Mouse (Mus musculus) embryonic facial prominence, embryonic 14.5 days (tissue): ENCODE results near the gene Ext2. TPM values are rescaled to one million over a fixed set of nuclear protein-coding genes. Genes with fewer than 3 reads are reported as not detected.
A peak's percentile ranks its signal among the peaks of the same experiment; 100 is the strongest.

Experiments used
- ATAC-seq: fragments of 200-750 bp; cut with Nextera tagmentation; 2 replicates; pipeline ENCODE4 v1.8.0; 2017; ENCODE audit warnings: low read depth, moderate number of reproducible peaks, moderate TSS enrichment
- DNase-seq: peaks from one replicate; pipeline ENCODE4 v3.0.0-alpha.2; 2015; ENCODE audit warnings: low spot score
- H3K27ac ChIP-seq: fragments of 300-500 bp; sonication (generic); replicated peaks from 2 replicates; pipeline ENCODE4 v1.5.1; 2014; ENCODE audit warnings: low read depth, mild to moderate bottlenecking, low read length, moderate library complexity
- H3K27me3 ChIP-seq: fragments of 300-500 bp; sonication (generic); replicated peaks from 2 replicates; pipeline ENCODE4 v1.6.1; 2014; ENCODE audit warnings: low read length; ENCODE audit not compliant: control insufficient read depth, insufficient read depth
- H3K36me3 ChIP-seq: fragments of 300-500 bp; sonication (generic); 2 replicates; pipeline ENCODE4 v1.6.1; 2014; ENCODE audit warnings: low read length, mixed read lengths; ENCODE audit not compliant: control insufficient read depth, insufficient read depth
- H3K4me1 ChIP-seq: fragments of 300-500 bp; sonication (generic); 2 replicates; pipeline ENCODE4 v1.6.1; 2014; ENCODE audit warnings: antibody characterized with exemption, low read length; ENCODE audit not compliant: control insufficient read depth, insufficient read depth
- H3K4me2 ChIP-seq: fragments of 300-500 bp; sonication (generic); 2 replicates; pipeline ENCODE4 v1.6.1; 2014; ENCODE audit warnings: low read depth, mild to moderate bottlenecking, low read length, moderate library complexity, mixed read lengths
- H3K4me3 ChIP-seq: fragments of 300-500 bp; sonication (generic); 2 replicates; pipeline ENCODE4 v1.5.1; 2014; ENCODE audit warnings: low read depth, mild to moderate bottlenecking, low read length
- H3K9ac ChIP-seq: fragments of 300-500 bp; sonication (generic); 2 replicates; pipeline ENCODE4 v1.6.1; 2014; ENCODE audit warnings: low read depth, mild to moderate bottlenecking, low read length, moderate library complexity, mixed read lengths
- H3K9me3 ChIP-seq: fragments of 300-500 bp; sonication (generic); 2 replicates; pipeline ENCODE4 v1.6.1; 2016; ENCODE audit warnings: low read length; ENCODE audit not compliant: control insufficient read depth
- WGBS: fragments of 180-500 bp; shearing (Covaris S2); extraction: QIAGEN DNeasy Blood & Tissue Kit; methylation state at CpG from one replicate; pipeline ENCODE4 v1.1.7; 2014; 5-methylcytosine and 5-hydroxymethylcytosine counted together
- polyA plus RNA-seq: library from polyadenylated mRNA; unstranded; fragments of >200 nt; fragmentation: Nextera tagmentation; extraction: Ambion mirVana; gene quantifications from 2 replicates; pipeline ENCODE4 v1.2.1, GENCODE M21; 2014

The Ext2 gene
- polyA plus RNA-seq, 1 experiment from 2014 or later: 115 TPM

DNA sequence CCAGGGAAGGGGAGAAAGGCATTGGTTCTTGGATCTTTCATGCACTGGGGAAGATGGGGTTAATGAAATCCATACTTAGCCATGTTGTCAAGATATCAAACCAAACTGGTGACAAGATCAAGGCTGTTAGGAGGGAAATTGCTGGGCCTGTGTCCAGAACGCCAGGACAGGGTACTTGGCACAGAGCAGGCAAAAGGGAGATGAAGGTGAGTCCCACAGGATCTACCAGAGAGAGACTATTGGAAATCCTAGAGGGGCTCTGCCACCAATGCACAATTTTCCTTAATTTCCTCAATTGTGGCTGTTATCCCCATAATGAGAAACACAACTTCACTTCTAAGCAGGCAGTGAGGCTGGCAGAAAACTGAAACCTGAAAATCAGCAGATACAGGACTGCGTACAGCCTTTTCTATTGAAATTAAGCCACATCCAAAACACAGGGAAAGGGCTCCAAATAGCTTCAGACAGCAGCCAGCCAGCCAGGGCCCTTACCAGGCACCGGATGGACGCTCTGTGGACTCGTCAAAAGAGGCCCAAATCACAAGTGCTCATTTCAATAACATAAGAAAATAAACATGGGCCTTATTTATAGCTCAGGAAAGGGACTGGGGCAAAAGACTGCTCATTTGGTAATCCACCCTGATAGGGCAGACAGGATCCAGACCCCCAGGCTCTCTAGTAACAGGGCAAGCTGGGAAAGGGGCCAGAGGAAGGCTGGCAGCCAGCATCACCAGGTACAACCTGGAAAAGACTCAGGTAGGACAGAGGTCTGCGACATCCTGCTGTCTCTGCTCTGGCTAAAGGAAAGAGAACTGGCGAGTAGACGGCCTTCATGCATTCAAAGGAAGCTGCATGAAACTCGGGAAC, 132.1 kb downstream of the Ext2 start:
- Histone ChIP-seq H3K27me3 (no peaks in the 10 kb centered on the region), H3K9ac (no peak overlapping the region), H3K9me3 (no peaks in the 10 kb centered on the region), H3K36me3 (no peaks in the 10 kb centered on the region), H3K27ac (peak overlapping the region; percentile 59), H3K4me1 (peaks cover 27% of the 10 kb centered on the region), H3K4me3 (no peak overlapping the region), H3K4me2 (no peak overlapping the region)
- DNase-seq (peak; percentile 71), ATAC-seq (peak; percentile 66)
- 44% methylated on average over 9 of the region's 9 CpGs for WGBS

DNA sequence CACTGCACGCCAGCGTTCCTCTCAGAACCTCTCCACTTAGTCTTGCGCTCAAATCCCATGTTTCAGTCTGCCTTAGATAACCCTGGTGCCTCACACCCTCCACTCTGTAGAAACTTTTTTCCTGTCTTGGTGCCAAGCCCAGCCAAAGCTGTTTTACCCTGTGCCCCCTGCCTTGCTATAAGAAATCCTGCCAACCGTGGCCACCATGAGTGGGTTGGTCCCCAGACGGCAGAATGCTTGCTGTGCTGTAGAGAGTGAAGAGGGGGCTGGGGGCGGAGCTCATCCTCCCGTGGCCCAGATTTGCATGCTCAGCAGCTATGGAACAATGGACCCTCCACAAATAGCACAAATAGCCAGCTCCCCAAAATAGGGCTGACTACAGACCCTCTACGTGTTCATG, 138.7 kb downstream of the Ext2 start:
- Histone ChIP-seq H3K4me2 (no peak overlapping the region), H3K27me3 (no peaks in the 10 kb centered on the region), H3K9me3 (no peaks in the 10 kb centered on the region), H3K36me3 (peaks cover 9% of the 10 kb centered on the region; the same call in 1 of the 2 replicates), H3K9ac (no peak overlapping the region), H3K27ac (no peak overlapping the region), H3K4me3 (no peak overlapping the region), H3K4me1 (peaks cover 5% of the 10 kb centered on the region; the same call in 1 of the 2 replicates)
- ATAC-seq (peak; percentile 34; the same call in 1 of the 2 replicates), DNase-seq (peak; percentile 69)
- WGBS: 63% methylated on average over 8 of the region's 8 CpGs

GRCm38 (mm10) chr2:93682601-93683202, 139.7 kb downstream of the Ext2 start:
- peaks cover 5% of the 10 kb centered on the region; the same call in 1 of the 2 replicates for H3K4me1 ChIP-seq
- no peak for ATAC-seq
- H3K27me3 ChIP-seq: no peaks in the 10 kb centered on the region
- H3K4me2 ChIP-seq: no peak overlapping the region
- no peak for DNase-seq
- H3K27ac ChIP-seq: no peak overlapping the region
- no peak overlapping the region for H3K9ac ChIP-seq
- WGBS: 80% methylated on average over 7 of the region's 7 CpGs
- no peaks in the 10 kb centered on the region for H3K9me3 ChIP-seq
- H3K36me3 ChIP-seq: peaks cover 17% of the 10 kb centered on the region
- H3K4me3 ChIP-seq: no peak overlapping the region

DNA sequence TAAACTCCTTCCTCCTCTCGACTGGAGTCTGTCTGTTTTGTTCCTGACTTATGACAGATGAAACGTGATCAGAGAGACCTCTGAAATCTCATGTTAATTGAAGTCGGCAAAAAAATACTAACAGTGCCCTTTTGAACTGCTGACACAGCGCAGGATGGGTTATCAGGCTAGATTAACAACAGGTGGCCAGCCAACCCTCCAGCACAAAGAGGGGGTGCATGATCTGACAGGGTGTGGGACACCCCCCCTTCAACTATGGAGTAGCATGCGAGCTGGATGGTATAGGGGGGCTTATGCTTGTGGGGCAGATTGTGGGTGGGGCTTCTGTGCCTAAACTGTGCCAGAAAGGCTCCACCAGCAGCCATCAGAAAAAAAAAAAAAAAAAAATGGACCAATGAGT, 141.0 kb downstream of the Ext2 start:
- H3K36me3 ChIP-seq: peaks cover 29% of the 10 kb centered on the region
- no peaks in the 10 kb centered on the region for H3K27me3 ChIP-seq
- no peak overlapping the region for H3K4me2 ChIP-seq
- H3K4me1 ChIP-seq: peaks cover 5% of the 10 kb centered on the region; the same call in 1 of the 2 replicates
- DNase-seq (no peak), ATAC-seq (no peak)
- no peaks in the 10 kb centered on the region for H3K9me3 ChIP-seq
- 21% methylated on average over 5 of the region's 5 CpGs for WGBS
- no peak overlapping the region for H3K9ac ChIP-seq
- no peak overlapping the region for H3K27ac ChIP-seq
- no peak overlapping the region for H3K4me3 ChIP-seq

- H3K36me3 ChIP-seq: peaks cover 46% of the 10 kb centered on the region
- 92% methylated on average over 14 of the region's 14 CpGs for WGBS
- ATAC-seq: no peak
- H3K4me2 ChIP-seq: no peak overlapping the region
- H3K27ac ChIP-seq: no peak overlapping the region
- no peaks in the 10 kb centered on the region for H3K9me3 ChIP-seq
- H3K4me1 ChIP-seq: peaks cover 10% of the 10 kb centered on the region
- no peak for DNase-seq
- no peak overlapping the region for H3K9ac ChIP-seq
- no peaks in the 10 kb centered on the region for H3K27me3 ChIP-seq
- no peak overlapping the region for H3K4me3 ChIP-seq
Observed at GRCm38 (mm10) chr2:93677231-93677630, 145.1 kb downstream of the Ext2 start.

DNA sequence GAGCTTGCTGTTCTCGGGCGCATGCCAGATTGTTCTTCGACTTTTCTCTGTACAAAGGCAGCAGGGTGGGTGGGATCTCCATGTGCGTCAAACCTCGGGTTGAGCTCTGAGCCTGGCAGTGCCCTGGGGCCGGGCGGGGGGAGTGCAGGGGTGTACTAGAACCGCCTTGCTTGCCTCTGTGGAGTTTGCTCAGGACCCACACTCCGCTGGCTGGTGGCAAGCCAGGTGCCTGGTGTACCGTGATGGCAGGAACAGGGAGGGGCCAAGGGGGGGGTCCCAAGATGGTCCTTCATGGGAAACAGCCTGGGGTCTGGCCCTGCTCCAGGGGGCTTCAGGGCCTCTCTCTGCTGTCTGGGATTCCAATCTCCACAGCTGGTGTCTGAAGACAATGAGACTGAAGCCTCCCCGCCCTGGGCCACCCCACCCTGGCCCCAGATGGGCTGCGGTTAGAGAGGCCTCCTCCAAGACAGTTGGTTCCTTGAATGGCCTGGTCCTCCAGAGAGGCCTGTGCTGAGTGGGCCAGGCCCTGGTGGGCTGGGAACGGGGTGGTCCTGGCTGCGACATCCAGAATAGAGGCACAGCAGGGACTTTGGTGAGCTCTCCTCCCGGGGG, 150.7 kb downstream of the Ext2 start:
- H3K9me3 ChIP-seq: no peaks in the 10 kb centered on the region
- H3K4me1 ChIP-seq: peaks cover 20% of the 10 kb centered on the region
- ATAC-seq (peak; percentile 70), DNase-seq (no peak)
- H3K27me3 ChIP-seq: no peaks in the 10 kb centered on the region
- H3K27ac ChIP-seq: peak overlapping the region; percentile 53; the same call in 1 of the 2 replicates
- H3K9ac ChIP-seq: peak overlapping the region; percentile 34; the same call in 1 of the 2 replicates
- H3K4me2 ChIP-seq: no peak overlapping the region
- peaks cover 46% of the 10 kb centered on the region for H3K36me3 ChIP-seq
- no peak overlapping the region for H3K4me3 ChIP-seq
- 37% methylated on average over 15 of the region's 15 CpGs for whole genome bisulfite sequencing

GRCm38 (mm10) chr2:93666146-93666858, 156.1 kb downstream of the Ext2 start:
- WGBS: 43% methylated on average over 3 of the region's 3 CpGs
- no peak overlapping the region for H3K4me2 ChIP-seq
- no peak overlapping the region for H3K4me3 ChIP-seq
- DNase-seq (no peak), ATAC-seq (no peak)
- no peak overlapping the region for H3K9ac ChIP-seq
- peaks cover 27% of the 10 kb centered on the region for H3K36me3 ChIP-seq
- H3K9me3 ChIP-seq: no peaks in the 10 kb centered on the region
- H3K4me1 ChIP-seq: peaks cover 15% of the 10 kb centered on the region
- no peaks in the 10 kb centered on the region for H3K27me3 ChIP-seq
- no peak overlapping the region for H3K27ac ChIP-seq

- Histone ChIP-seq H3K27ac (no peak overlapping the region), H3K9me3 (no peaks in the 10 kb centered on the region), H3K9ac (no peak overlapping the region), H3K4me3 (no peak overlapping the region), H3K4me2 (no peak overlapping the region), H3K27me3 (no peaks in the 10 kb centered on the region), H3K36me3 (peaks cover 23% of the 10 kb centered on the region), H3K4me1 (peaks cover 16% of the 10 kb centered on the region; the same call in 1 of the 2 replicates)
- 78% methylated on average over 5 of the region's 5 CpGs for WGBS
- DNase-seq (no peak), ATAC-seq (no peak)
Observed at GRCm38 (mm10) chr2:93665472-93665871, 156.9 kb downstream of the Ext2 start.
